Comparison of ENCODE assay signal across 8 mouse cellular contexts in genomic region chr2:18821451-18822379, GRCm38 (mm10).
DNase-seq lines count a peak whose midpoint lies in the region; ATAC-seq lines count a peak whose summit lies in the region.

No protein-coding gene starts in this region.

- no peak overlapping the region for H3K9ac ChIP-seq in embryonic facial prominence, embryonic 12.5 days
- peak overlapping the region; percentile 6; the same call in 1 of the 2 replicates for H3K9ac ChIP-seq in heart, embryonic 11.5 days (ENCODE audit: low read depth, low read length)
- no peak overlapping the region; the same call in 1 of the 2 replicates for H3K9ac ChIP-seq in kidney, embryonic 14.5 days (ENCODE audit: low read depth, low read length)

- H3K4me1 ChIP-seq in embryonic facial prominence, embryonic 12.5 days = peaks cover 21% of the 10 kb centered on the region
- H3K4me1 ChIP-seq in heart, embryonic 11.5 days (ENCODE audit: control insufficient read depth, insufficient read depth, low read length) = peaks cover 17% of the 10 kb centered on the region
- H3K4me1 ChIP-seq in kidney, embryonic 14.5 days (ENCODE audit: control insufficient read depth, insufficient read depth, low read length) = peaks cover 4% of the 10 kb centered on the region; the same call in 1 of the 2 replicates

- H3K27me3 ChIP-seq in embryonic facial prominence, embryonic 12.5 days = 0 out of 2 replicates have a peak, but pooled peaks cover 2% of the 10 kb centered on the region
- H3K27me3 ChIP-seq in heart, embryonic 11.5 days (ENCODE audit: control insufficient read depth, insufficient read depth, low read length) = no peaks in the 10 kb centered on the region
- no peaks in the 10 kb centered on the region for H3K27me3 ChIP-seq in kidney, embryonic 14.5 days (ENCODE audit: control insufficient read depth, insufficient read depth, low read length)

- H3K4me2 ChIP-seq in embryonic facial prominence, embryonic 12.5 days (replicated peaks) = peak overlapping the region; percentile 32
- peak overlapping the region; percentile 44 for H3K4me2 ChIP-seq in heart, embryonic 11.5 days
- peak overlapping the region; percentile 36 for H3K4me2 ChIP-seq in kidney, embryonic 14.5 days (replicated peaks; ENCODE audit: low read depth, low read length)

- no peaks in the 10 kb centered on the region for H3K36me3 ChIP-seq in embryonic facial prominence, embryonic 12.5 days
- no peaks in the 10 kb centered on the region for H3K36me3 ChIP-seq in heart, embryonic 11.5 days (ENCODE audit: control insufficient read depth, insufficient read depth, low read length)
- H3K36me3 ChIP-seq in kidney, embryonic 14.5 days (ENCODE audit: control insufficient read depth, insufficient read depth, low read length) = no peaks in the 10 kb centered on the region

- no peak overlapping the region for H3K4me3 ChIP-seq in embryonic facial prominence, embryonic 12.5 days
- peak overlapping the region; percentile 16 for H3K4me3 ChIP-seq in heart, embryonic 11.5 days (ENCODE audit: low read depth, low read length)
- peak overlapping the region; percentile 14 for H3K4me3 ChIP-seq in kidney, embryonic 14.5 days (ENCODE audit: low read length)

- DNase-seq in adipocyte (ENCODE audit: low spot score) = peak; percentile 60
- DNase-seq in lung, postnatal 14 days = peak; percentile 68
- peak; percentile 33 for DNase-seq in ovary, postnatal 36 days (ENCODE audit: low spot score)
- DNase-seq in retina, postnatal 1 day = no peak
- no peak for DNase-seq in right cerebral cortex, postnatal 14 days

- ATAC-seq in embryonic facial prominence, embryonic 12.5 days (ENCODE audit: insufficient number of reproducible peaks, insufficient read depth, low FRiP score, low TSS enrichment) = 0 out of 2 replicates have a peak, but pooled peaks have one; percentile 41
- 0 out of 2 replicates have a peak, but pooled peaks have one; percentile 46 for ATAC-seq in heart, embryonic 11.5 days (replicated peaks; ENCODE audit: insufficient number of reproducible peaks, low FRiP score, low TSS enrichment)
- ATAC-seq in kidney, embryonic 14.5 days (ENCODE audit: low FRiP score, low TSS enrichment) = peak; percentile 67; the same call in 1 of the 2 replicates

- no peaks in the 10 kb centered on the region for H3K9me3 ChIP-seq in embryonic facial prominence, embryonic 12.5 days
- H3K9me3 ChIP-seq in heart, embryonic 11.5 days (replicated peaks; ENCODE audit: control insufficient read depth, low read length) = no peaks in the 10 kb centered on the region
- H3K9me3 ChIP-seq in kidney, embryonic 14.5 days (ENCODE audit: control insufficient read depth, low read length) = no peaks in the 10 kb centered on the region

- 32% methylated on average over 18 of the region's 18 CpGs for WGBS in embryonic facial prominence, embryonic 12.5 days
- 54% methylated on average over 18 of the region's 18 CpGs for WGBS in heart, embryonic 11.5 days (ENCODE audit: insufficient replicate concordance)
- 34% methylated on average over 18 of the region's 18 CpGs for WGBS in kidney, embryonic 14.5 days

- H3K27ac ChIP-seq in embryonic facial prominence, embryonic 12.5 days = 0 out of 2 replicates have a peak overlapping the region, but pooled peaks have one; percentile 57
- H3K27ac ChIP-seq in heart, embryonic 11.5 days (ENCODE audit: low read depth, low read length) = no peak overlapping the region; the same call in 1 of the 2 replicates
- no peak overlapping the region; the same call in 1 of the 2 replicates for H3K27ac ChIP-seq in kidney, embryonic 14.5 days (ENCODE audit: low read depth, low read length)

Comparison
In these comparisons a context has a peak if more than half of its experiments do, and no peak if none do; other contexts are left out.
1. DNase-seq: peak in adipocyte (single experiment), lung, postnatal 14 days (single experiment) and ovary, postnatal 36 days (single experiment); none in retina, postnatal 1 day (single experiment) and right cerebral cortex, postnatal 14 days (single experiment).
2. Peak in every context shown above with its lines, with median percentiles within 50 percentile points of each other: ATAC-seq and H3K4me2 ChIP-seq.